ENCODE assay signal across 11 mouse cellular contexts in genomic region chr3:94372038-94372437, GRCm38 (mm10). TPM values are rescaled to one million over a fixed set of nuclear protein-coding genes. Genes with fewer than 3 reads are reported as not detected.
DNase-seq lines count a peak whose midpoint lies in the region; ATAC-seq and TF ChIP-seq lines count a peak whose summit lies in the region.
"Had no signal": no experiment of that assay in that cellular context is flagged by ENCODE, and none has a peak within 500 bp of the region (broad histone marks: within the 10 kb centered on the region; RNA-seq: fewer than 3 reads in every experiment).

No protein-coding gene starts in this region.

- peaks cover 11 to 21% of the 10 kb centered on the region in 2 experiments; a peak in 3 of 4 replicates for H3K4me1 ChIP-seq in heart, embryonic 14.5 days (ENCODE audit: control insufficient read depth in 2 of 2, insufficient read depth in 2 of 2, low read length in 2 of 2)
- peaks cover 33% of the 10 kb centered on the region for H3K4me1 ChIP-seq in embryonic facial prominence, embryonic 10.5 days
- H3K4me1 ChIP-seq in forebrain, embryonic 16.5 days (replicated peaks; ENCODE audit: control insufficient read depth, insufficient read depth, low read length), result peaks cover 19% of the 10 kb centered on the region
- H3K4me1 ChIP-seq in liver, postnatal 0 days (ENCODE audit: insufficient read depth), result peaks cover 21% of the 10 kb centered on the region

- peak overlapping the region; percentile 62 for H3K9ac ChIP-seq in heart, embryonic 14.5 days (ENCODE audit: low read length)
- no peak overlapping the region for H3K9ac ChIP-seq in forebrain, embryonic 16.5 days (replicated peaks; ENCODE audit: low read depth, low read length)
- H3K9ac ChIP-seq in liver, postnatal 0 days (replicated peaks), result no peak overlapping the region
- H3K9ac ChIP-seq: liver, embryonic 14.5 days had no signal

- ATAC-seq in heart, embryonic 14.5 days (ENCODE audit: insufficient number of reproducible peaks, insufficient read depth, low FRiP score, low read depth), result peak; percentile 8; the same call in 1 of the 2 replicates
- no peak for ATAC-seq in forebrain, embryonic 16.5 days
- no peak for ATAC-seq in liver, postnatal 0 days

- no peak overlapping the region for H3K27ac ChIP-seq in heart, embryonic 14.5 days (replicated peaks in 1 of 2; ENCODE audit: control insufficient read depth in 1 of 2, insufficient read depth in 1 of 2, low read depth in 2 of 2, low read length in 2 of 2)
- no peak overlapping the region for H3K27ac ChIP-seq in embryonic facial prominence, embryonic 10.5 days (replicated peaks)
- H3K27ac ChIP-seq in forebrain, embryonic 16.5 days (ENCODE audit: low read length), result no peak overlapping the region
- no peak overlapping the region for H3K27ac ChIP-seq in liver, postnatal 0 days (ENCODE audit: low read depth)
- H3K27ac ChIP-seq: liver, embryonic 14.5 days had no signal

- H3K4me3 ChIP-seq in heart, embryonic 14.5 days (ENCODE audit: control insufficient read depth in 1 of 2, insufficient read depth in 1 of 2, low read depth in 1 of 2, low read length in 2 of 2), result peak overlapping the region in 1 of 2 experiments; percentile 19; a peak in 1 of 4 replicates
- H3K4me3 ChIP-seq in embryonic facial prominence, embryonic 10.5 days, result peak overlapping the region; percentile 30
- H3K4me3 ChIP-seq in forebrain, embryonic 16.5 days (replicated peaks; ENCODE audit: low read length), result no peak overlapping the region
- no peak overlapping the region for H3K4me3 ChIP-seq in liver, postnatal 0 days (ENCODE audit: low read depth, low read length)

- no peak for TF ChIP-seq EP300 in liver, postnatal 0 days (IDR thresholded peaks at IDR 0.05; ENCODE audit: low read depth)

- 0% methylated on average over 1 of the region's 3 CpGs for WGBS in heart, embryonic 14.5 days
- whole genome bisulfite sequencing in embryonic facial prominence, embryonic 10.5 days, result 0% methylated on average over 3 of the region's 3 CpGs
- 0% methylated on average over 3 of the region's 3 CpGs for WGBS in forebrain, embryonic 16.5 days
- WGBS in liver, postnatal 0 days (ENCODE audit: insufficient replicate concordance), result 6% methylated on average over 3 of the region's 3 CpGs

- peak overlapping the region; percentile 60 for H3K4me2 ChIP-seq in heart, embryonic 14.5 days (ENCODE audit: low read length)
- H3K4me2 ChIP-seq in forebrain, embryonic 16.5 days (ENCODE audit: low read length), result peak overlapping the region; percentile 42
- H3K4me2 ChIP-seq in liver, postnatal 0 days (ENCODE audit: low read depth, low read length), result peak overlapping the region; percentile 66

- H3K36me3 ChIP-seq in heart, embryonic 14.5 days (ENCODE audit: control insufficient read depth, insufficient read depth, low read length), result no peaks in the 10 kb centered on the region
- no peaks in the 10 kb centered on the region for H3K36me3 ChIP-seq in embryonic facial prominence, embryonic 10.5 days (replicated peaks)
- no peaks in the 10 kb centered on the region for H3K36me3 ChIP-seq in forebrain, embryonic 16.5 days (ENCODE audit: control insufficient read depth, insufficient read depth)
- H3K36me3 ChIP-seq in liver, postnatal 0 days (replicated peaks; ENCODE audit: insufficient read depth, low read length), result no peaks in the 10 kb centered on the region

- no peaks in the 10 kb centered on the region for H3K9me3 ChIP-seq in heart, embryonic 14.5 days (ENCODE audit: control insufficient read depth, low read length)
- no peaks in the 10 kb centered on the region for H3K9me3 ChIP-seq in embryonic facial prominence, embryonic 10.5 days
- no peaks in the 10 kb centered on the region for H3K9me3 ChIP-seq in forebrain, embryonic 16.5 days (ENCODE audit: control insufficient read depth, low read length)
- no peaks in the 10 kb centered on the region for H3K9me3 ChIP-seq in liver, postnatal 0 days (ENCODE audit: low read length)

- H3K27me3 ChIP-seq in heart, embryonic 14.5 days (ENCODE audit: control insufficient read depth, insufficient read depth, low read length), result peaks cover 3% of the 10 kb centered on the region; the same call in 1 of the 2 replicates
- H3K27me3 ChIP-seq in embryonic facial prominence, embryonic 10.5 days (replicated peaks; ENCODE audit: low read depth, poor library complexity, severe bottlenecking), result peaks cover 57% of the 10 kb centered on the region
- H3K27me3 ChIP-seq in forebrain, embryonic 16.5 days (replicated peaks; ENCODE audit: control insufficient read depth, insufficient read depth, low read length), result no peaks in the 10 kb centered on the region
- no peaks in the 10 kb centered on the region for H3K27me3 ChIP-seq in liver, postnatal 0 days (ENCODE audit: insufficient read depth, low read length)
- H3K27me3 ChIP-seq: CH12.LX had no signal

- intact Hi-C loops in heart, postnatal 14 days (cut with DNase I), result no loop called here

- TF ChIP-seq CTCF in liver, postnatal 0 days (IDR thresholded peaks at IDR 0.05; ENCODE audit: low read depth), result no peak

- DNase-seq in heart, postnatal 14 days, result no peak
- no peak for DNase-seq in embryonic facial prominence, embryonic 10.5 days (ENCODE audit: low spot score)
- no peak for DNase-seq in liver, postnatal 0 days
- no peak for DNase-seq in layer of hippocampus, adult 11-12 months (ENCODE audit: low spot score)
- no peak for DNase-seq in urinary bladder, postnatal 36 days (ENCODE audit: low spot score in 2 of 2)
- no peak for DNase-seq in cerebellum, postnatal 14 days

RNA-seq across cellular contexts. Expression of gene Rorc, which starts 0.6 kb away (rescaled TPM):
- 7.3 and 8.1 TPM in 2 replicates for polyA plus RNA-seq in heart, embryonic 14.5 days (2014; fragmentation: Nextera tagmentation; extraction: Ambion mirVana)
- total RNA-seq in heart, postnatal 14 days (2021), result 10 to 100 TPM; 29.6 to 33.1 TPM
- 0.21 and 0.29 TPM in 2 replicates for polyA plus RNA-seq in embryonic facial prominence, embryonic 10.5 days (2016; fragmentation: Nextera tagmentation; extraction: Ambion mirVana)
- 0.37 and 0.54 TPM in 2 replicates for polyA plus RNA-seq in forebrain, embryonic 16.5 days (2015; fragmentation: Nextera tagmentation; extraction: Ambion mirVana)
- 5.4 and 6.6 TPM in 2 replicates for polyA plus RNA-seq in liver, postnatal 0 days (2015; fragmentation: Nextera tagmentation; extraction: Ambion mirVana)

RNA-seq across cellular contexts. Expression of gene C2cd4d, which starts 9.8 kb away (rescaled TPM):
- polyA plus RNA-seq in heart, embryonic 14.5 days (2014; fragmentation: Nextera tagmentation; extraction: Ambion mirVana), result 0.53 and 0.89 TPM in 2 replicates
- total RNA-seq in heart, postnatal 14 days (2021), result under 1 TPM in 1 of 2 experiments, not detected in 1; 0.29 TPM
- 0.30 and 0.31 TPM in 2 replicates for polyA plus RNA-seq in embryonic facial prominence, embryonic 10.5 days (2016; fragmentation: Nextera tagmentation; extraction: Ambion mirVana)
- polyA plus RNA-seq in forebrain, embryonic 16.5 days (2015; fragmentation: Nextera tagmentation; extraction: Ambion mirVana), result 1.1 and 1.3 TPM in 2 replicates
- polyA plus RNA-seq in liver, postnatal 0 days (2015; fragmentation: Nextera tagmentation; extraction: Ambion mirVana), result 0.24 and 0.34 TPM in 2 replicates
- total RNA-seq: CH12.LX had no signal

RNA-seq across cellular contexts. Expression of gene Lingo4, which starts 26.3 kb away (rescaled TPM):
- polyA plus RNA-seq in heart, embryonic 14.5 days (2014; fragmentation: Nextera tagmentation; extraction: Ambion mirVana), result 0.05 and 0.26 TPM in 2 replicates
- under 1 TPM; 0.14 to 0.37 TPM for total RNA-seq in heart, postnatal 14 days (2021)
- 0.07 and 0.28 TPM in 2 replicates for polyA plus RNA-seq in embryonic facial prominence, embryonic 10.5 days (2016; fragmentation: Nextera tagmentation; extraction: Ambion mirVana)
- 1.1 and 1.2 TPM in 2 replicates for polyA plus RNA-seq in forebrain, embryonic 16.5 days (2015; fragmentation: Nextera tagmentation; extraction: Ambion mirVana)
- 0.38 and 0.46 TPM in 2 replicates for polyA plus RNA-seq in liver, postnatal 0 days (2015; fragmentation: Nextera tagmentation; extraction: Ambion mirVana)
- total RNA-seq: CH12.LX had no signal

RNA-seq across cellular contexts. Expression of gene Them5, which starts 30.1 kb away (rescaled TPM):
- not detected in 2 replicates for polyA plus RNA-seq in heart, embryonic 14.5 days (2014; fragmentation: Nextera tagmentation; extraction: Ambion mirVana)
- not detected for total RNA-seq in heart, postnatal 14 days (2021)
- polyA plus RNA-seq in embryonic facial prominence, embryonic 10.5 days (2016; fragmentation: Nextera tagmentation; extraction: Ambion mirVana), result 0.11 TPM in 1 of 2 replicates, not detected in the other
- 0.33 and 0.65 TPM in 2 replicates for polyA plus RNA-seq in forebrain, embryonic 16.5 days (2015; fragmentation: Nextera tagmentation; extraction: Ambion mirVana)
- not detected in 2 replicates for polyA plus RNA-seq in liver, postnatal 0 days (2015; fragmentation: Nextera tagmentation; extraction: Ambion mirVana)
- total RNA-seq: CH12.LX; layer of hippocampus, adult 18-20 months had no signal
- polyA plus RNA-seq: liver, embryonic 14.5 days had no signal

RNA-seq across cellular contexts. Expression of gene Tdrkh, which starts 41.0 kb away (rescaled TPM):
- 8.8 and 9.0 TPM in 2 replicates for polyA plus RNA-seq in heart, embryonic 14.5 days (2014; fragmentation: Nextera tagmentation; extraction: Ambion mirVana)
- total RNA-seq in heart, postnatal 14 days (2021), result 1 to 10 TPM; 3.8 to 4.8 TPM
- polyA plus RNA-seq in embryonic facial prominence, embryonic 10.5 days (2016; fragmentation: Nextera tagmentation; extraction: Ambion mirVana), result 14.2 and 16.5 TPM in 2 replicates
- polyA plus RNA-seq in forebrain, embryonic 16.5 days (2015; fragmentation: Nextera tagmentation; extraction: Ambion mirVana), result 67.0 and 75.3 TPM in 2 replicates
- polyA plus RNA-seq in liver, postnatal 0 days (2015; fragmentation: Nextera tagmentation; extraction: Ambion mirVana), result 7.1 and 7.7 TPM in 2 replicates
- total RNA-seq: CH12.LX had no signal
